8 mouse cellular contexts compared by ENCODE assay signal in genomic region chr4:125265575-125265974, GRCm38 (mm10).
DNase-seq lines count a peak whose midpoint lies in the region; ATAC-seq and TF ChIP-seq lines count a peak whose summit lies in the region.

No protein-coding gene starts in this region.

- 12% methylated on average over 5 of the region's 5 CpGs for WGBS in heart, postnatal 0 days
- WGBS in heart, embryonic 11.5 days (ENCODE audit: insufficient replicate concordance): 19% methylated on average over 5 of the region's 5 CpGs

- H3K27ac ChIP-seq in heart, postnatal 0 days (ENCODE audit: low read depth): no peak overlapping the region
- H3K27ac ChIP-seq in heart, embryonic 11.5 days (ENCODE audit: low read depth, low read length): no peak overlapping the region

- H3K9me3 ChIP-seq in heart, postnatal 0 days (replicated peaks; ENCODE audit: control insufficient read depth, low read length): no peaks in the 10 kb centered on the region
- H3K9me3 ChIP-seq in heart, embryonic 11.5 days (replicated peaks; ENCODE audit: control insufficient read depth, low read length): no peaks in the 10 kb centered on the region

- no peak for DNase-seq in heart, postnatal 0 days (ENCODE audit: low spot score)
- DNase-seq in urinary bladder, postnatal 25 days (ENCODE audit: low spot score): peak; percentile 19
- no peak for DNase-seq in urinary bladder, postnatal 14 days (ENCODE audit: low spot score)
- DNase-seq in embryo, embryonic 10 days (ENCODE audit: low spot score): peak; percentile 77
- peak; percentile 16 for DNase-seq in lung, postnatal 10 days
- DNase-seq in spleen, postnatal 4 days (ENCODE audit: low spot score in 2 of 2): peak; percentile 19 to 69
- no peak for DNase-seq in heart, postnatal 25 days (ENCODE audit: low spot score)

- H3K9ac ChIP-seq in heart, postnatal 0 days (replicated peaks; ENCODE audit: low read depth, low read length): no peak overlapping the region
- no peak overlapping the region for H3K9ac ChIP-seq in heart, embryonic 11.5 days (ENCODE audit: low read depth, low read length)

- 0 out of 2 replicates have a peak, but pooled peaks cover 3% of the 10 kb centered on the region for H3K27me3 ChIP-seq in heart, postnatal 0 days (ENCODE audit: control insufficient read depth, insufficient read depth, low read length)
- H3K27me3 ChIP-seq in heart, embryonic 11.5 days (ENCODE audit: control insufficient read depth, insufficient read depth, low read length): peaks cover 12% of the 10 kb centered on the region; the same call in 1 of the 2 replicates

- no peak for ATAC-seq in heart, postnatal 0 days (ENCODE audit: insufficient read depth, low read depth)
- no peak for ATAC-seq in heart, embryonic 11.5 days (replicated peaks; ENCODE audit: insufficient number of reproducible peaks, low FRiP score, low TSS enrichment)

- TF ChIP-seq CTCF in heart, postnatal 0 days (IDR thresholded peaks at IDR 0.05; ENCODE audit: low read depth): peak; percentile 46

- no peak for TF ChIP-seq EP300 in heart, postnatal 0 days (IDR thresholded peaks at IDR 0.05; ENCODE audit: low read depth)

- no peak overlapping the region for H3K4me3 ChIP-seq in heart, postnatal 0 days (ENCODE audit: low read depth, low read length)
- no peak overlapping the region for H3K4me3 ChIP-seq in heart, embryonic 11.5 days (ENCODE audit: low read depth, low read length)

- intact Hi-C loops in heart, postnatal 25 days (cut with DNase I): no loop called here

- no peaks in the 10 kb centered on the region for H3K36me3 ChIP-seq in heart, postnatal 0 days (replicated peaks; ENCODE audit: control insufficient read depth, insufficient read depth, low read length)
- no peaks in the 10 kb centered on the region for H3K36me3 ChIP-seq in heart, embryonic 11.5 days (ENCODE audit: control insufficient read depth, insufficient read depth, low read length)

- H3K4me1 ChIP-seq in heart, postnatal 0 days (ENCODE audit: control insufficient read depth, insufficient read depth): no peaks in the 10 kb centered on the region
- H3K4me1 ChIP-seq in heart, embryonic 11.5 days (ENCODE audit: control insufficient read depth, insufficient read depth, low read length): no peaks in the 10 kb centered on the region

- no peak overlapping the region for H3K4me2 ChIP-seq in heart, postnatal 0 days (ENCODE audit: low read depth, low read length)
- no peak overlapping the region for H3K4me2 ChIP-seq in heart, embryonic 11.5 days

Comparison
In these comparisons a context has a peak if more than half of its experiments do, and no peak if none do; other contexts are left out.
1. DNase-seq: peak in urinary bladder, postnatal 25 days (single experiment), embryo, embryonic 10 days (single experiment), lung, postnatal 10 days (single experiment) and spleen, postnatal 4 days (2 of 2); none in heart, postnatal 0 days (single experiment), urinary bladder, postnatal 14 days (single experiment) and heart, postnatal 25 days (single experiment).